Mouse (Mus musculus): Measurements from ENCODE around the gene Dmxl2. TPM values are rescaled to one million over a fixed set of nuclear protein-coding genes. Genes with fewer than 3 reads are reported as not detected.

Dmxl2 gene
- polyA plus RNA-seq, 1 experiment from 2014 or later, result 4.0 TPM

DNA sequence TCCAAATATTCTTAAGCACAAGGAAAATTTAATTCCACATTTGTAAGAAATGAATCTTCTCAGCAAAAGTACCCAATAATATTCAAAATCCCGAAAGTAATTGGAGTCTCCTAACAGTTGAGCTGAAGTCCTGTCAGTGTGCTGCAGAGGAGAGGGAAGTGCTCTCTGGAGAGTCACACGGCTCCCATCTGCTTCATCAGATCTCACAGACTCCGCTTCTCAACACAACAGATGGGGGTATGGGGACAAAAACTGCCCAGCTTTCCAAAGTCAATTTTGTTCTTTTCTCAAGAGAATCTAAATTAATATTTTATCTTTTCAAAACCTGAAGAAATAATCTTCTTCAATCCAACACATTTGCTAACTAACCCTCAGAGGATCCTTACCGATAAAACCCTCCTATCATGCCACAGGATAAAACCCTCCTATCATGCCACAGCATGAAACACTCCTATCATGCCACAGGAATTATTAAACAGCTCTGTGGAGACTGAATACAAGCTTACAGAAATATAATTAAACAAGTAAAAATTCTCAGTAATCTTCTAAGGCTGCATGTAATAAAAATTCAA lies 37.9 kb downstream of the Dmxl2 start:
- no peaks in the 10 kb centered on the region for H3K4me1 ChIP-seq (ENCODE audit: control insufficient read depth, insufficient read depth, low read length)
- ATAC-seq (ENCODE audit: insufficient read depth, low FRiP score), result no peak
- no peak overlapping the region for H3K27ac ChIP-seq (ENCODE audit: low read length)
- no peak overlapping the region for H3K4me2 ChIP-seq (ENCODE audit: low read depth, low read length)
- no peak overlapping the region for H3K9ac ChIP-seq (ENCODE audit: low read length)
- no peaks in the 10 kb centered on the region for H3K27me3 ChIP-seq (ENCODE audit: control insufficient read depth, insufficient read depth, low read length)
- no peaks in the 10 kb centered on the region for H3K36me3 ChIP-seq (ENCODE audit: control insufficient read depth, insufficient read depth, low read length)
- no peak overlapping the region for H3K4me3 ChIP-seq (replicated peaks; ENCODE audit: low read length)
- 82% methylated on average over 4 of the region's 4 CpGs for WGBS
- H3K9me3 ChIP-seq (replicated peaks; ENCODE audit: control insufficient read depth, low read length), result no peaks in the 10 kb centered on the region

DNA sequence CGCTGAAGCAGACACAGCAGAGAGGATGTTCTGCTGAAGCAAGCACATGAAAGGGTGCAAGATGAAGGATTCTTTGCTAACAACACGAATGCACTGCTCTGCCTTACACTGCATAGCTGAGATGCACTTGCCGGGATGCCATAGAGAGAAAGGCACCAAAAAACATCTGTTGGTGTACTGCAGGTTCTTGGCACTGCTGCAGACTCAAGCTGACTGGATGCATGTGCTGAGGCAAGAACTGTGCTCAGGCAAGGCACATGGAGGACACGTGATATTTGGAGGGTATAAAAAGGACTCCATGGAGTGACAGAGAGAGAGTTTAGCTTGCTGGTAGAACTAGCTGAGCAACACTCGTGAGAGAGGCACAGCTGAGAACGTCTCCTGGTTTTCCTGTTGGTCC lies 62.4 kb downstream of the Dmxl2 start:
- ATAC-seq (ENCODE audit: insufficient read depth, low FRiP score), result no peak
- Histone ChIP-seq H3K4me1 (ENCODE audit: control insufficient read depth, insufficient read depth, low read length) (no peaks in the 10 kb centered on the region), H3K9me3 (replicated peaks; ENCODE audit: control insufficient read depth, low read length) (no peaks in the 10 kb centered on the region), H3K4me2 (ENCODE audit: low read depth, low read length) (no peak overlapping the region), H3K27me3 (ENCODE audit: control insufficient read depth, insufficient read depth, low read length) (no peaks in the 10 kb centered on the region), H3K36me3 (ENCODE audit: control insufficient read depth, insufficient read depth, low read length) (no peaks in the 10 kb centered on the region), H3K4me3 (replicated peaks; ENCODE audit: low read length) (no peak overlapping the region), H3K9ac (ENCODE audit: low read length) (no peak overlapping the region), H3K27ac (ENCODE audit: low read length) (no peak overlapping the region)
- WGBS, result 74% methylated on average over 6 of the region's 6 CpGs

- Histone ChIP-seq H3K36me3 (ENCODE audit: control insufficient read depth, insufficient read depth, low read length) (no peaks in the 10 kb centered on the region), H3K4me3 (replicated peaks; ENCODE audit: low read length) (no peak overlapping the region), H3K9me3 (replicated peaks; ENCODE audit: control insufficient read depth, low read length) (no peaks in the 10 kb centered on the region), H3K9ac (ENCODE audit: low read length) (no peak overlapping the region), H3K4me1 (ENCODE audit: control insufficient read depth, insufficient read depth, low read length) (no peaks in the 10 kb centered on the region), H3K27me3 (ENCODE audit: control insufficient read depth, insufficient read depth, low read length) (no peaks in the 10 kb centered on the region), H3K4me2 (ENCODE audit: low read depth, low read length) (no peak overlapping the region), H3K27ac (ENCODE audit: low read length) (no peak overlapping the region)
- ATAC-seq (ENCODE audit: insufficient read depth, low FRiP score), result no peak
- WGBS, result 29% methylated on average over 2 of the region's 2 CpGs
These were observed 63.2 kb downstream of the Dmxl2 start for GRCm38 (mm10) chr9:54438246-54438645.

DNA sequence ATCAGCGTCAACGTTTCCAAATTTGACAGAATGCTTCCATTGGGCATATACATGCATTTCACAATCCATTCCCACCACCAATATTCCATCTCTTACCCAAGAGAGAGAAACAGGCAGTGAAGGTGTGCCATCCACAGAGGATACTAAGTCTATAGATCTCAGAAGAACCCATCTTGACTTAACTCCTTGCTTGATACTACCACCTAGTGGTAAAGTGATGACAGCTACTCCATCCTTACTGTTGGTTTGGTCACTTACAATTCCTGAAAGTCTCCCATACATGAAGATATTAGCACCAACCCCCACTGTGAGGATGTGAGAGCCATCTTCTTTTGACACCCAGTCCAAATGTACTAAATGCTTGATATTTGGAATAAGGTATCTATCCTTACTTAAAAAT lies 85.2 kb downstream of the Dmxl2 start:
- no peak overlapping the region for H3K27ac ChIP-seq (ENCODE audit: low read length)
- no peaks in the 10 kb centered on the region for H3K9me3 ChIP-seq (replicated peaks; ENCODE audit: control insufficient read depth, low read length)
- H3K9ac ChIP-seq (ENCODE audit: low read length), result no peak overlapping the region
- no peak overlapping the region for H3K4me2 ChIP-seq (ENCODE audit: low read depth, low read length)
- H3K36me3 ChIP-seq (ENCODE audit: control insufficient read depth, insufficient read depth, low read length), result no peaks in the 10 kb centered on the region
- 96% methylated on average over 2 of the region's 2 CpGs for WGBS
- no peak overlapping the region for H3K4me3 ChIP-seq (replicated peaks; ENCODE audit: low read length)
- no peak for ATAC-seq (ENCODE audit: insufficient read depth, low FRiP score)
- no peaks in the 10 kb centered on the region for H3K4me1 ChIP-seq (ENCODE audit: control insufficient read depth, insufficient read depth, low read length)
- no peaks in the 10 kb centered on the region for H3K27me3 ChIP-seq (ENCODE audit: control insufficient read depth, insufficient read depth, low read length)

DNA sequence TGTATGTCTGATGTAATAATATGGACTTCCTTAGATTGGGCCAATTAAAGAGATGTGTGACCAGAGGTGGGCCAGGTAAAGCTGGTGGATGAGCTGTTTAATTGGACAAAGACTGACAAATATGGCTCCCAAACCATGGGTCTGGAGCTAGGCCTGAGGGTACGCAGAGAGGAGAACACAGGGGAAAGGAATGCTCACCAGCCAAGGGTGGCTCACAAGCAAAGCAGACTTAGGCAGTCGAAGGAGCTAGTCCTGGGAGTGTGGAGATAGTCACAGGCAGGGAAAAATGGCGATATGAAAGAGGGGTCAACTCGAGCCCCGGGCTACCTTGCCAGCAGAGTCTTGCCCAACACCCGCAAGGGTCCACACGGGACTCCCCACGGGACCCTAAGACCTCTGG lies 144.7 kb downstream of the Dmxl2 start:
- H3K4me1 ChIP-seq (ENCODE audit: control insufficient read depth, insufficient read depth, low read length), result no peaks in the 10 kb centered on the region
- no peaks in the 10 kb centered on the region for H3K9me3 ChIP-seq (replicated peaks; ENCODE audit: control insufficient read depth, low read length)
- no peak for ATAC-seq (ENCODE audit: insufficient read depth, low FRiP score)
- no peaks in the 10 kb centered on the region for H3K36me3 ChIP-seq (ENCODE audit: control insufficient read depth, insufficient read depth, low read length)
- no peak overlapping the region for H3K4me2 ChIP-seq (ENCODE audit: low read depth, low read length)
- no peak overlapping the region for H3K27ac ChIP-seq (ENCODE audit: low read length)
- H3K4me3 ChIP-seq (replicated peaks; ENCODE audit: low read length), result no peak overlapping the region
- no peaks in the 10 kb centered on the region for H3K27me3 ChIP-seq (ENCODE audit: control insufficient read depth, insufficient read depth, low read length)
- no peak overlapping the region for H3K9ac ChIP-seq (ENCODE audit: low read length)
- WGBS, result 97% methylated on average over 5 of the region's 8 CpGs

GRCm38 (mm10) chr9:54342026-54342425 lies 159.4 kb downstream of the Dmxl2 start:
- Histone ChIP-seq H3K4me3 (replicated peaks; ENCODE audit: low read length) (no peak overlapping the region), H3K9me3 (replicated peaks; ENCODE audit: control insufficient read depth, low read length) (no peaks in the 10 kb centered on the region), H3K27me3 (ENCODE audit: control insufficient read depth, insufficient read depth, low read length) (no peaks in the 10 kb centered on the region), H3K27ac (ENCODE audit: low read length) (no peak overlapping the region), H3K4me2 (ENCODE audit: low read depth, low read length) (no peak overlapping the region), H3K9ac (ENCODE audit: low read length) (no peak overlapping the region), H3K4me1 (ENCODE audit: control insufficient read depth, insufficient read depth, low read length) (no peaks in the 10 kb centered on the region), H3K36me3 (ENCODE audit: control insufficient read depth, insufficient read depth, low read length) (no peaks in the 10 kb centered on the region)
- ATAC-seq (ENCODE audit: insufficient read depth, low FRiP score), result no peak
- WGBS, result 61% methylated on average over 7 of the region's 7 CpGs

GRCm38 (mm10) chr9:54336532-54337144 lies 164.8 kb downstream of the Dmxl2 start:
- Histone ChIP-seq H3K4me2 (ENCODE audit: low read depth, low read length) (no peak overlapping the region), H3K27ac (ENCODE audit: low read length) (no peak overlapping the region), H3K36me3 (ENCODE audit: control insufficient read depth, insufficient read depth, low read length) (no peaks in the 10 kb centered on the region), H3K27me3 (ENCODE audit: control insufficient read depth, insufficient read depth, low read length) (no peaks in the 10 kb centered on the region), H3K4me3 (replicated peaks; ENCODE audit: low read length) (no peak overlapping the region), H3K4me1 (ENCODE audit: control insufficient read depth, insufficient read depth, low read length) (no peaks in the 10 kb centered on the region), H3K9ac (ENCODE audit: low read length) (no peak overlapping the region), H3K9me3 (replicated peaks; ENCODE audit: control insufficient read depth, low read length) (no peaks in the 10 kb centered on the region)
- no peak for ATAC-seq (ENCODE audit: insufficient read depth, low FRiP score)
- 47% methylated on average over 6 of the region's 6 CpGs for WGBS

GRCm38 (mm10) chr9:54335582-54335981 lies 165.8 kb downstream of the Dmxl2 start:
- Histone ChIP-seq H3K27ac (ENCODE audit: low read length) (no peak overlapping the region), H3K9ac (ENCODE audit: low read length) (no peak overlapping the region), H3K4me2 (ENCODE audit: low read depth, low read length) (no peak overlapping the region), H3K4me3 (replicated peaks; ENCODE audit: low read length) (no peak overlapping the region), H3K9me3 (replicated peaks; ENCODE audit: control insufficient read depth, low read length) (no peaks in the 10 kb centered on the region), H3K27me3 (ENCODE audit: control insufficient read depth, insufficient read depth, low read length) (no peaks in the 10 kb centered on the region), H3K36me3 (ENCODE audit: control insufficient read depth, insufficient read depth, low read length) (no peaks in the 10 kb centered on the region), H3K4me1 (ENCODE audit: control insufficient read depth, insufficient read depth, low read length) (no peaks in the 10 kb centered on the region)
- 78% methylated on average over 12 of the region's 12 CpGs for WGBS
- no peak for ATAC-seq (ENCODE audit: insufficient read depth, low FRiP score)

DNA sequence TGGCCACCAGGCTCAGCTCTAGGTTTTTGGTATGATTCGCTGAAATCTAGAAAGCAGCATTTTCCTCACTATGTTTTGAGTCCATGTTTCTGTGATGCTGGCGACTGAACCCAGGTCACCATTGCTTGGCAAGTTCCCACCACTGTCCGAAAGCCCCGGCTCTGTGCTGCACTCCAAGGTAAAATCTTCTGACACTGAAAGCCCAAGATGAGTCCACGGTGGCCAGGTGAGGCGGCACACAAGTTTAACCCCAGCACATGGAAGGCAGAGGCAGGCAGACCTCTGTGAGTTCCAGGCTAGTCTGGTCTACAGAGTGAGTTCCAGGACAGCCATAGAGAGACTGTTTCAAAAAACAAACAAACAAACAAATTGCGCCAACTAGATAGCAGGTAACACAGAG lies 172.2 kb downstream of the Dmxl2 start:
- H3K36me3 ChIP-seq (ENCODE audit: control insufficient read depth, insufficient read depth, low read length), result no peaks in the 10 kb centered on the region
- WGBS, result 86% methylated on average over 7 of the region's 7 CpGs
- H3K4me3 ChIP-seq (replicated peaks; ENCODE audit: low read length), result no peak overlapping the region
- H3K9ac ChIP-seq (ENCODE audit: low read length), result no peak overlapping the region
- ATAC-seq (ENCODE audit: insufficient read depth, low FRiP score), result no peak
- H3K4me2 ChIP-seq (ENCODE audit: low read depth, low read length), result no peak overlapping the region
- H3K9me3 ChIP-seq (replicated peaks; ENCODE audit: control insufficient read depth, low read length), result no peaks in the 10 kb centered on the region
- H3K4me1 ChIP-seq (ENCODE audit: control insufficient read depth, insufficient read depth, low read length), result no peaks in the 10 kb centered on the region
- H3K27me3 ChIP-seq (ENCODE audit: control insufficient read depth, insufficient read depth, low read length), result no peaks in the 10 kb centered on the region
- H3K27ac ChIP-seq (ENCODE audit: low read length), result no peak overlapping the region

Measured in stomach, embryonic 16.5 days (tissue).